Mouse (Mus musculus): ENCODE measurements around the gene Gm20388. TPM values are rescaled to one million over a fixed set of nuclear protein-coding genes. Genes with fewer than 3 reads are reported as not detected.

The Gm20388 gene
- total RNA-seq, 1 experiment from 2014 or later = 17.4 TPM

GRCm38 (mm10) chr8:122443262-122444006, 2532.8 kb downstream of the Gm20388 start, which contains the start of gene Mvd:
TSS of gene Mvd (minus strand) at chr8:122443422.

DNA sequence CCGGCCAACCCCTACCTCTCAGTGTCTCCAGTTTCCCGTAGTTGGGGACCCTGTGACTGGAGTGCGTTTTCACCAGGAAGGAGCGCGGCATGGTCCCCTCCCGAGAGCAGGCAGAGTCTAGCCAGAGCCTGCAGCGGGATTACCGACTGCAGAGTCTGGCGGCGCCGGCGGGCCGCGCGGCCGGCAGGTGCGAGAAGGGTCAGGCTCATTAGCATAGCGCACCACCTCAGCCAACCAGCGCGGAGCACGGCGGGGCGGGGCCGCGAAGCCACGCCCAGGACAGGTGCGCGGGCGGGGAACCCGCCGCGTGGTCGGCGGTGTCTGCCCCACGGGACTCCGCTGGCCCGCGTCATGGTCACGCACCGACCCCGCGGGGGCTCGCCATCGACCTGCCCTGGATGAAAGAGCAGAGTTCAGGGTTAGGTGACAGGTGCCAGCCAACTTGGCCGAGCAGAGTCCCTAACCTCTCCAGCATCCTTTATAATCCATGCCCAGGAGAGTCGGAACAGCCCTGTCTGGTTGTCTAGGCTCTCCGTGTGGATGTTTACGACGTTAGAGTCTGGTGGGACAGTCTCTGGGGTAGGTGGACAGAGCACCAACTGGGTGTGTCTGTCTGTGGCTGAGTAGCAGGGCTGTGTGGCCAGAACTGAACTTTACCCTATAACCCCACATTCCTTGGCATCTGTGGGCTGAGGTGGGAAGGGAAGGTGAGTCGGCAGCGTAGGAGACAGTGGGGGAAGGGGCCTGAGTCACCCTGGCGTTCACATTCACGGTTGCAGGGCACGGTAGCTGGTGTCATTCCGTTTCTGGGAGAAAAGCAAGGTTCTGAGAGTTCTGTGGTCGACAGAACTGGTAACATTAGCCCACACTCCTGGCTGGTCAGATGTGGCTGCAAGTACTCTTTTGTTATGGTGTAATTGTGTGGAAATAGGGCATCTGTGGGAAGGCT, 2550.2 kb downstream of the Gm20388 start, which contains the start of gene Snai3:
Gene Snai3, minus strand, starts transcription at position 210 of the 949 bp plus-strand sequence.

GRCm38 (mm10) chr8:122475580-122476320, 2565.1 kb downstream of the Gm20388 start, which contains the start of the genes Rnf166 and Ctu2:
TSS of gene Rnf166 (minus strand) at chr8:122476064.
TSS of gene Ctu2 (plus strand) at chr8:122476143.

DNA sequence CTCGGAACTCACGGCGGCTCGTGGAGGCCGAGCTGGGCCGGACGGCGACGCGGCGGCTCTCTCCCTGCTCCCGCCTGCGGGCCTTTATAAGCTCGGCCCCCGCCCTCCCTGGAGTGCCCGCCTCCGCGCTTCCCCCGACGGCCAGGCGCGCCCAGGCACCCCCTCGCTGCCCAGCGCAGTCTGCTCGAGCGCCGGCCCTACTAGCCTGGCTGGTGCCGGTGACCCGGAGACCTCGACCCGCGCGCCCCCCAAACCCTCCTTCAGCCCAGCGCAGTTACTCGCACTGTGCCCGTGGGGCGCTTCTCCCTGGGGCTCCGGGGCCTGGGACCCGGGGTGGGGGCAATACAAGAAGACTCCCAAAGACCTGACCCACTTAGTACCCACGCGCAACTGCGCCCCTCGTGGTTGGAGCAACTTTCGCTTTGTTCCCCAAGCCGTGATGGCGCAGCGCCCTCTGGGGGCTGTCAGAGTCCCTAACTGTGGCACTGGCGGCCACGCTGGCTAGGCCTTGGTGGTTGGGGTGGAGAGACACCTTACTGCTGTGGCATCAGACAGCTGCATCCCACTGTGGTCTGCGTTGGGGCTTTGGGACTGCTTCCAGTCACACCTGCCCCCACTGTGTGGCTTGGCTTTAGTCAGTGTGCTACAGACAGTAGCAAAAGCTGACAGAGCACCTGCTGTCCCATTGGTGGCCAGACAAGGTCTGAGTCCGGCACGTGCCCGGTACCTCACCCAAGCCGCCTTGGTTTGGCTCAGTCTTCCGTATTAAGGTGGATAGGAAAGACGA, 2640.8 kb downstream of the Gm20388 start, which contains the start of gene Piezo1:
Gene Piezo1, minus strand, starts transcription at position 65 of the 787 bp plus-strand sequence.

GRCm38 (mm10) chr8:122567361-122568108, 2656.9 kb downstream of the Gm20388 start, which contains the start of gene Cdt1:
TSS of gene Cdt1 (plus strand) at chr8:122568015.

DNA sequence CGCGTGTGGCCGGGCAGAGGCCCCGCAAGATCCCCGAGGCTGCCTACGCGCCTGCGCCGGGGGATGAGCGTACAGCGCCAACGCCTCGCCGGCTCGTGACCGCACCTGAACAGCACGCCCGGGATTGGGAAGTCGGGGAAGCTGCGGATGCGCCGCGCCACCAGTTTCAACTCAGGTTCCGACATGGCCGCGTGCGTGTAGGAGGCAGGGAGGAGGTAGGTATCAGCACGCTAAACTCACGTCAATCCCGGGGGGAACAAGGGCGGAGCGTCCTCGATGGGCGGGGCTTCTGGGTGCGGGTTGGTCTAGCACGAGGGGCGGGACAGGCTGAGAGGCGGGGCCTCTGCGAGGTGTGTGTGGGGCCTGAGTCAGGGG, 2666.0 kb downstream of the Gm20388 start, which contains the start of gene Aprt:
Gene Aprt, minus strand, starts transcription at position 262 of the 375 bp plus-strand sequence.

DNA sequence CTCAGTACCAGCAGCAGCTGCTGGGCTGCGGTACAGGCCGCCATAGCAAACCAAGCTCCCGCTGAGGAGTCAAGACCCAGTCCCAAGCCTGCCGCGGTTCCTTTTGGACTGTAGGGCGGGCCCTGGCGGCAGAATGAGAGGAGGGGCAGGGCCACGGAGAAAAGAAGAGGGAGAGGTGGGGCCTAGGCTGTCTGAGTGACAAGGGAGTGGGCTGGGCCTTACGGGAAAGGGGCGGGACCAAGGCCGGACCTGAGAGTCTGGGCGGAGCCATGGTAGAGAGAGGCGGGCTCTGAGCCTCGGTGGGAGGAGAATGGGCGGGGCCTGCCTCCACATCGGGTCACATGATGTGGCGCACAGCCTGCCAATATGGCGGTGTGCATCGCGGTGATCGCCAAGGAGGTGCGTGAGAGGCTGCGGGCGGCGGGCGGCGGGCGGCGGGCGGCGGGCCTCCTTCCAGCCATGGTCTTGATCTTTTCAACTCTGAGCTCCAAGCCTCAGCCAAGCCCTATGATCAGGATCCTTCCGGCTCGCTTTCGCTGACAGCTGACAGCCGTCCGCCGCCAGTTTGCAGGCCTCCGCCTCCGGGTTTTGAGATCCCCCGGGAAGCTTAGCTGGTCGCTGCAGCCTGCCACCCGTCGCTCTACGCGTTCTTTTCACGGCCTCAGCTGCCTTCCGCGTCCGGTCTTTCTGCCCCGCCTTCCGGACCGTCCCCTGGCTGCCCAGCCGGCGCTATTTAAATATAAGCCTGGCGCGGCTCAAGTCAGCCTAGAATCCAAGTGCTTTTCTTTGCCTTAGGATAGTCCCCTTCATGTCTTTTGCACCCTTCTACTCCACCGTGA, 2700.9 kb downstream of the Gm20388 start, which contains the start of the genes Galns and Trappc2l:
Gene Galns, minus strand, starts transcription at position 169 of the 839 bp plus-strand sequence.
Gene Trappc2l, plus strand, starts transcription at position 346 of the 839 bp plus-strand sequence.

DNA sequence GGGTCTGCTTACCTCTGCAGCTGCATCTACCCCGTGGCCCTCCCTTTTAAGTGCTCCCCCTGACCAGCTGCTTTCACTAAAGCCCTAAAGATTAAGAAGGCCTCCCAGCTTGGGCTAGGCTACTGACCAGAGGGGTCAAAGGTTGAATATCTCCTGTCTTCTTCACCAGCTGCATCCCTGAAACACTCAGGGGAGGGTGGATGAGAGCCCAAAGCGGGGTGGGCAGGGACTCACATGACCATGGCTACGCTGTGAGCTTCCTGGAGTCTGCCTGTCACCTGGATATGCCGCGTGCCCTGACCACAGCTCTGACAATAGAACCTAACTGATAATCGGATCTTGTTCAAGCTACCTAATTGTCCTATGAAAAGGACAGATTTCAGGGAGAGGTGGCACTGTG, 2712.1 kb downstream of the Gm20388 start, which contains the start of gene Pabpn1l:
Gene Pabpn1l, minus strand, starts transcription at position 13 of the 400 bp plus-strand sequence.

DNA sequence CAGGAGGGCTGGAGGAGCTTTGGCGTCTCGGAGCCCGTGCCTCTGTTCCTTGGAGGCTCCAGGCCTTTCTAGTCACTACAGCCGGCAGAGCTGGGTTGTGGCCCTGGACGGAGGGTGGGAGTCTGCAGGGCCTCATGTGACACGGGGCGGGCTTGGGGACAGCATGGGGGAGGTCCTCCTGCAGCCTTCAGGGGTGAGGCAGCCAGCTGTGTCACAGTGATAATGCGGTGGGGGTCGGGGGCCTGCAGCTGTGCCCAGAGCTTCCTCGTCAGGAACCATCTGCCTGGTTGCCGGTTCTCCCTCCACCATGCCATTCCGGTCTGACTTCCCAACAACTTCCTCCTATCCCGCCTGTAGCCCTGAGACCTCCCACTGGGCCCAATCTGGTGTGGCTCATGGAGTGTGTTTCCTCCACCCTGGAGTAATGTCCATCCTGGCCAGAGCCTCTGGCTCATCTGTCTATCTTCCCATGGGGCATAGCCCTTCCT, 2788.4 kb downstream of the Gm20388 start, which contains the start of gene Cbfa2t3:
Gene Cbfa2t3, minus strand, starts transcription at position 105 of the 488 bp plus-strand sequence.

DNA sequence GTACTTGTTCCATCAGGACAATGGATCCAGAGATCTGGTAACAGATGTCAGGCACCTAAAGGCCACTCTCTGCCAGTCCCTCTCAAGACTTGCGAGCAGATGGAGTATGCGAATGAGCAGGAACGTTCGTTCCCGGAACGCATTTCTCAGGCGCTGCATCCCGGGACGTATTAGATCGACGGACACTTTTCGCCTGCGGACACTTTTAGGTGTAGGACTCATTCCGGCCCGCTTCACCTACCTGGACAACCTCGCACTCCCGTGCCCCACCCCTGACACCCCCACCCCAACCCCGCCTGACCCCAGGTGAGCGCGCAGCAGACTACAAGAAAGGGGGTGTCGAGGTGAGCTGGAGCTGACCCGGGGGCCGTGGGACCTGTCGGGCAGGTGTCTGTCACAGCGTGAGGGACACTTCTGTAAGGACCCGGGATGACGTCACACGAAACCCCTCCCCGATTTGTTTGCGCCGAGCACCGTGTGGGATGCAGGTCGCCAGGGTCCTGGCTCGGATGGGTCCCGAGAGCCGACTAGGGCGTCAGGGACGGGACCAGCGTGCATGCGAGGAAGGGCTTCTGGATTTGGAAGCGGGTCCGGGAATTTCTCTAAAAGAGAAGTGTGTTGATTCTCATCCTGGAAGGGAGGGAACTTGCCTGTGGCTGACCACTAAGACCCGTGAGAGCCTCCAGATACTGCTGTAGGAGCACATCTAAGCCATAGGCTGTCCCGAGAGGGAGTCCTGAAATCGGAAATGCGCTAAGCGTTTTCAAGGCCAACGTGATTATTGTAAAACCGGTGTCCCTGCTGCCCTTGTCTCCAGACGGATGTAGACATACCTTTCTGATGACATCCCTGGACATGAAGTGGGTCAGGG, 2864.9 kb downstream of the Gm20388 start, which contains the start of gene Acsf3:
Gene Acsf3, plus strand, starts transcription at position 202 of the 871 bp plus-strand sequence.

DNA sequence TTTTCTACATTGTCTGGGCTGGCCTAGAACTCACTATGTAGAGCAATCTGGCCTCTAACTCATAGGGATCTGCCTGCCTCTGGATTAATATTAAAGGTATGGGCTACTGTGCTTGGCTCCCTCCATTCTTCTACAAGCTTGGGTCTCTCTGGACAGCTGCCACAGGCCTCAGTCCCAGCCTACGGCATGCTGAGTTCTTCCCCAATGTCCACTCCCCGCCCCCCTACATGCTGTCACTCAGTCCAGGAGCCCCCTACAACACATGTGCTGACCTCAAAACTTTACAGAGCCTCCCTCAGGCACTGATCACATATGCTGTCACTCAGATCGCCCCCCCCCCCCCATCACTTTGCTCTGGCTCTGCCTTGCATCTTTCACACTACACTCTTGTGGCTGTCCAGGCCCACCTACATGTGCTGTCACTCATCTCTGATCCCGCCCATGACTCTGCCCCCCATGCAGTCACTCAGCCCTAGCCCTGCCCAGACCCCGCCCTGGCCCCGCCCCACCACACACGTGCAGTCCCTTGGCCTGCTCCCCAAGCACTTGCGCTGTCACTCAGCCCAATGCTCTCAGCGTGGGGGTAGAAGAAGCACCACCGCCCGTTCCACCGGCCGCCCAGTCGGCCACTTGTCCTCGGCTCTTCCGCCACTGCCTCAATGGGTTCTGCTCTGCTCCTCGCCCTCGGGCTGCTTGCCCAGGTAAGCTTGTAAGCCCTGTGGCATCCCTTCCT, 2937.4 kb downstream of the Gm20388 start, which contains the start of gene Cdh15:
Gene Cdh15, plus strand, starts transcription at position 138 of the 733 bp plus-strand sequence.

DNA sequence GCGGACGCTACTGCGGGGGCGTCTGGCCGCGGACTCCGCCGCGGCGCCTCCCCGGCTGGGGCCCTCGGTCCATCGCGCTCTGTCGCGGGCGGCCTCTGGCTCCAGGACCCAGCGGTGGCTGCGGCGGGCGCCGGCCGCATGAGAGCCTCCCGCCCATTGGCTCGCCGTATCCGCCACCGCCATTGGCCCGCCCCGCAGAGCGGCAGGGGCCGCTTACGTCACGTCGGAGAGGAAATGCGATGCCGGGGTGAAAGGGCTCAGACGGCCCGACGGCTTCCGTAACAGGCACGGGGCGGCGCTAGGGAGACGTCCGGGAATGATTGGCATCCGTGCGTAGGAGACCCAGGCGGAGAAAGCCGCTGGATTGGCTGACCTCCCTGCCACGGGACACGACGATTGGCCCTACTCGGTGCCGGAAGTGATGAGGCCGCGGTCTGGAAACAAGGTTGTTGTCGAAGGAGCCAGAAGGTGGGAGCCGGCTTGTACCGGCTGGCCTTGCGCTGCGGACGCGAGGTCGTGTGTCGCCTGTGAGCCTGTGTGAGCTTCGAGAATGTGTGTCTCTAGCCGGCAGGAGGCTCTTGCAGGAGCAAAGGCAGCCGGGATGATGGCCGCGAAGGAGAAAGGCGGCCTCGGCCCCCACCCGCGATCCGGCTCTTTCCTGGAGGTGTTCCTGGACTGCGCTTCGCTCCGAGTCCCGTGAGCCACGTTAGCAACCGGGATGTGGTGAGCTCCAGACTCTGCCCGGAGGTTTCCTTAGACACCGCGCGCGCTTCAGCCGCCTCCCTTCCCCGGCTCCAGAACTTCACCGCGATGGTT, 3131.7 kb downstream of the Gm20388 start, which contains the start of gene Ankrd11:
Gene Ankrd11, minus strand, starts transcription at position 120 of the 816 bp plus-strand sequence.

DNA sequence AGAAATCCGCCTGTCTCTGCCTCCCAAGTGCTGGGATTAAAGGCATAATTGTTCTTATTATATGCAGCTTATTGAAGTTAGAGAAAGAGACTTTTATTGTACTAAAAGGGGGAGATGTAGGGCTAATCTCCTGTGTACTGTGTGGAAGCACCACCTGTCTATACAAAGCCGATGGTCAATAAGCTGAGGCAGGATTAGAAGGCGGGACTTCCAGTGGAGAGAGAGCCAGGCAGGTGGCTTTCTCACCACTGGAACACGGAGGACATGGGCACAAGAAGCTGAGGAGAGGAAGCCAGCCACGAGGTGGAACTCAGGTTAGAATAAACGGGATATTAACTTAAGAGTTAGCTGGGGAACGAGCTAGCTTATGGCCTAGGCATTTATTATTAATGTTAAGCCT, 3152.1 kb downstream of the Gm20388 start, which contains the start of gene Spg7:
Gene Spg7, plus strand, starts transcription at position 222 of the 400 bp plus-strand sequence.

DNA sequence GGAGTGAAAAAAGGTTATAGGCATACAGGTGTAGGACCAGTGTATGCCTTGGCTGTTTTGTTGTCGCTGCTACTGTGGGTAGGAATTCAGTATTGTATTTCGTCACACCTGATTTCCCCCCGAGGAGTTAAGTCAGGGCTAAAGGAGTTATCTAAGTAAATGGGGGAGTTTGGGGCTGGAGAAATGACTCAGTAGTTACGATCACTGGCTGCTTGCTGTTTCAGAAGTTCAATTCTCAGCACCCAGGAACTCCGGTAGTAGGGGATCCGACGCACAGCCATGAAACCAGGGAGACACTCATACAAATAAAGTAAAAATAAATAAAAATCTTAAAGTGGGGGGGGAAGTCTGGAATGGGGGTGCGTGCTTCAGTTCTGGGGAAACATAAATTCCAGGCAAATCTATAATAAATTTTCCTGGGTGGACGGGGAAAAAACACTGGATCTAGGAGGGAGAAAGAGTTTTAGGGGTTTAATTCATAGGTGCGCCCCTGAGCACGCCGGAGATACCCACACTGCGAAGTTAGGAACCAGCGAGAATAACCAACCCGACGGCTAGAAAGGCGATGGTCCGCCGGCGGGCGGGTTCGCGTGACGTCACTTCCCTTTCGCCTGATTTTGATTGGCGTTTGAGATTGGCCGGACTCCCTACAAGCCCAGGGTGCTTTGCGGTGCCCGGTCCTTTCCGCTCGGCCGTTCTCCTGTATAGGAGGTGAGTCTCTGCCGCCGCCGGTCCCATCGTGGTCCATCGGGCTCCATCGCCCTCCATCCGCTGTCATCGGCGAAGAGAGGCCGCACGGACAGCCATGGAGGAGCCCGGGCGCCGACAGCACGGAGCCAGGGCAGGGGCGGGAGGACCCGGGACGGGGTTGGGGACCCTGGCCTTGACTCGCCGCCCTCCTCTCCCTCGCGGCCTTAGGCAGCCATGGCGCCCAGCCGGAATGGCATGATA, 3191.4 kb downstream of the Gm20388 start, which contains the start of gene Rpl13:
Gene Rpl13, plus strand, starts transcription at position 616 of the 951 bp plus-strand sequence.

